Mouse (Mus musculus): Measurements from ENCODE around the gene Sv2c. TPM values are rescaled to one million over a fixed set of nuclear protein-coding genes. Genes with fewer than 3 reads are reported as not detected.

The Sv2c gene
- polyA plus RNA-seq, 1 experiment from 2014 or later: 1.8 TPM

DNA sequence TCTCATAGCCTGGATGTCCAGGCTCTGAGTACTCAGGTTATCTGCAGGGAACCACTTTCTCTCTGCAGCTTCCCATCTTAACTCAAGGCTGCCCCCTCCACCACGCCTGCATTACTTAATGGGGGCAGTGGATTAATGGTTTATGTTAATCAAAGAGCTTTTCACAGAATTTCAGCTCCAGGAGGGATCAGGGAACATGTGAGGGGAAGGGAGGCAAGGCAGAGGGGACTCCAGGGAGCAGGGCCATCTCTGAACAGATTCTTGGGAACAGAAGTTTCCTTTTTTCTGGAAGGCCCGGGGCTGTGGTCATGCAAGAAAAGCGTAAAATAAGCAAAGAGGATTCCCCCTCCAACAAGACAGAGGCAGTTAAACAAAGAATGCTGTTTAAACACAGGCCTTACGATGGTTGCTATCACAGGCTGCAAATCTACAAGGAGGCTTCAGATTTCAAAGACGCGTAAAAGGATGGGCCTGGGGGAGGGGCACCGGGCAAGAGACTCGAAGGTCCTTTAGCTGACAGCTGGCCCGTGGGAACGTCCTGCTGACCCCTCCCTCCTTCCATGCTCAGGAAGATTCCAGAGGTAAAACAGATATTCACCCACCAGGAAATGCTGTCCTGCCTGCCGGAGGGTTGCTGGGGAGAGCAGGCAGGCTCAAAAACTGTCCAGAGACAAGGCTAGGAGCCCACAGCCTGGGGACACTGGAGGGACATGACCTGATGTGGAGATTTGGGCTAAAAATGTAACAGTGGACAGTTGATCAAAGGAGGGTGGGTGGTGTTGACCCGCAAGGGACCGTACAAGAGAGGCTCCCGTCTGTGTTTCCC, 172.5 kb downstream of the Sv2c start:
- Histone ChIP-seq H3K4me2 (ENCODE audit: low read length) (no peak overlapping the region), H3K4me3 (ENCODE audit: low read depth, low read length) (no peak overlapping the region), H3K27ac (ENCODE audit: low read depth, low read length) (no peak overlapping the region), H3K9me3 (replicated peaks; ENCODE audit: control insufficient read depth, low read length) (no peaks in the 10 kb centered on the region), H3K4me1 (ENCODE audit: control insufficient read depth, insufficient read depth, low read length) (peaks cover 15% of the 10 kb centered on the region), H3K36me3 (ENCODE audit: control insufficient read depth, insufficient read depth, low read length) (no peaks in the 10 kb centered on the region), H3K9ac (ENCODE audit: low read length) (0 out of 2 replicates have a peak overlapping the region, but pooled peaks have one; percentile 13), H3K27me3 (replicated peaks; ENCODE audit: control insufficient read depth, insufficient read depth, low read length) (no peaks in the 10 kb centered on the region; the same call in 1 of the 2 replicates)
- WGBS: 6% methylated on average over 14 of the region's 14 CpGs
- ATAC-seq: 0 out of 2 replicates have a peak, but pooled peaks have one; percentile 8
- peak; percentile 14 for DNase-seq (ENCODE audit: low spot score)

DNA sequence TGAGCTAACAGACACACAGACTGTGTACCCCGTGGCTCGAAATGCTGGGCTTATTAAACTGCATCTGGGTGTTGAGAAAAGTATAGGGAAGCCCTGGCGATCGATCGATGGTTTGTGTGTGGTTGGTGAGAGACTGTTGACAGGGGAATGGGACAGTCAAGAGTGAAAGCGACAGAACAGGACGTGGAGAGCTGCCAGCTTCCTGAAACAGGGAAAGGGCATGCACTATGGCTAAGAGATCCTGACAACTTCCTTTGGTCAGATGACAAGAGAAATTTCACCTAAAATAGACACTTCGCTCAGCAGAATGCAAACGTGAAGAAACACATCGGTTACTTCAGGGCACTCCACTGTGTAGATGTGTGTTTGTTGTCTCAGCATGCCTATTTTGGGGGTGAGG, 175.2 kb downstream of the Sv2c start:
- H3K9me3 ChIP-seq (replicated peaks; ENCODE audit: control insufficient read depth, low read length): no peaks in the 10 kb centered on the region
- no peak overlapping the region for H3K4me2 ChIP-seq (ENCODE audit: low read length)
- 87% methylated on average over 10 of the region's 10 CpGs for WGBS
- no peak overlapping the region for H3K27ac ChIP-seq (ENCODE audit: low read depth, low read length)
- no peak for ATAC-seq
- H3K27me3 ChIP-seq (replicated peaks; ENCODE audit: control insufficient read depth, insufficient read depth, low read length): no peaks in the 10 kb centered on the region; the same call in 1 of the 2 replicates
- no peak for DNase-seq (ENCODE audit: low spot score)
- no peak overlapping the region for H3K4me3 ChIP-seq (ENCODE audit: low read depth, low read length)
- H3K4me1 ChIP-seq (ENCODE audit: control insufficient read depth, insufficient read depth, low read length): peaks cover 15% of the 10 kb centered on the region
- no peaks in the 10 kb centered on the region for H3K36me3 ChIP-seq (ENCODE audit: control insufficient read depth, insufficient read depth, low read length)
- no peak overlapping the region for H3K9ac ChIP-seq (ENCODE audit: low read length)

DNA sequence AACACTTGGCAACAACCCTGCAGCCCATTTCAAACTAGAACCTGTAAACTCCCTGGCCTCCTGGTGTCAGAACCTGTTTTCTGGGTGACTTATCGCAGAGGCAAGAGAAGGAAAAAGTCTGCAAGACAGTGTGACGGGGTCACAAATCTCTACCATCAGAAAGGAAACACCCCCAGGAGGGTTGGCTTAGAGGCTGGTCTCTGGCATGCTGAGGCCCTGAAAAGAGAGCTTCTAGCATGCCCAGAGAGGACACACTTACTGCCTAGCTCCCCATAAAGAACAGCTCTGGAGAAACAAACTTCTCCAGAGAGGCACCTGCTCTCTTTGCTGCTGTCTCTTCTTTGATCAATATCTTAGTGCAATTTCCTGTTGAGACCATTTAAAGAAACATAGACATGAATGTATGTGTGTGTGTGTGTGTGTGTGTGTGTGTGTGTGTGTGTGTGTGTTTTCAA, 176.0 kb downstream of the Sv2c start:
- Histone ChIP-seq H3K36me3 (ENCODE audit: control insufficient read depth, insufficient read depth, low read length) (no peaks in the 10 kb centered on the region), H3K9ac (ENCODE audit: low read length) (no peak overlapping the region), H3K27me3 (replicated peaks; ENCODE audit: control insufficient read depth, insufficient read depth, low read length) (no peaks in the 10 kb centered on the region), H3K4me3 (ENCODE audit: low read depth, low read length) (no peak overlapping the region), H3K27ac (ENCODE audit: low read depth, low read length) (no peak overlapping the region), H3K4me1 (ENCODE audit: control insufficient read depth, insufficient read depth, low read length) (peaks cover 14% of the 10 kb centered on the region), H3K4me2 (ENCODE audit: low read length) (no peak overlapping the region), H3K9me3 (replicated peaks; ENCODE audit: control insufficient read depth, low read length) (no peaks in the 10 kb centered on the region)
- ATAC-seq (no peak), DNase-seq (ENCODE audit: low spot score) (no peak)
- 79% methylated on average over 2 of the region's 2 CpGs for WGBS

DNA sequence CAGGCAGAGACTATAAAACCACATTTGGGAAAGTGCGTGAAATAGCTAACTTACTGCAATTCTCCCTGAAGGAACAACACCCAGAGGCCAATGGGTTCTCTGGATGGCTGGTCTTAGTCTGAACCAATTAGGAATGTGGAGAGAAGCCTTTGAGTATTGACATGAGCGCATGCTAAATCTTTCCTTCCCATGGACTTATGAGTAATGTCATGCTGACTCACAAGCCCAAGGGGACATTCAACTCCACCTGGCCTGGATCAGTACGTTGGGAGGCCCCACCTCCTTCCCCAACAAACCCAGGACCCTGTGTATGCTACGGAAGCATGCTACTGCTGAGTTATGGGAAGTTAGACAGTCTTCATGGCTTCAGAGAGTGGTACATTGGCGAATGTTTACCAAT, 177.2 kb downstream of the Sv2c start:
- H3K4me2 ChIP-seq (ENCODE audit: low read length): no peak overlapping the region
- H3K27me3 ChIP-seq (replicated peaks; ENCODE audit: control insufficient read depth, insufficient read depth, low read length): no peaks in the 10 kb centered on the region
- no peak overlapping the region for H3K4me3 ChIP-seq (ENCODE audit: low read depth, low read length)
- no peak for ATAC-seq
- no peaks in the 10 kb centered on the region for H3K36me3 ChIP-seq (ENCODE audit: control insufficient read depth, insufficient read depth, low read length)
- no peak for DNase-seq (ENCODE audit: low spot score)
- H3K9ac ChIP-seq (ENCODE audit: low read length): no peak overlapping the region
- WGBS: 89% methylated on average over 5 of the region's 5 CpGs
- H3K27ac ChIP-seq (ENCODE audit: low read depth, low read length): no peak overlapping the region
- no peaks in the 10 kb centered on the region for H3K9me3 ChIP-seq (replicated peaks; ENCODE audit: control insufficient read depth, low read length)
- peaks cover 8% of the 10 kb centered on the region for H3K4me1 ChIP-seq (ENCODE audit: control insufficient read depth, insufficient read depth, low read length)

DNA sequence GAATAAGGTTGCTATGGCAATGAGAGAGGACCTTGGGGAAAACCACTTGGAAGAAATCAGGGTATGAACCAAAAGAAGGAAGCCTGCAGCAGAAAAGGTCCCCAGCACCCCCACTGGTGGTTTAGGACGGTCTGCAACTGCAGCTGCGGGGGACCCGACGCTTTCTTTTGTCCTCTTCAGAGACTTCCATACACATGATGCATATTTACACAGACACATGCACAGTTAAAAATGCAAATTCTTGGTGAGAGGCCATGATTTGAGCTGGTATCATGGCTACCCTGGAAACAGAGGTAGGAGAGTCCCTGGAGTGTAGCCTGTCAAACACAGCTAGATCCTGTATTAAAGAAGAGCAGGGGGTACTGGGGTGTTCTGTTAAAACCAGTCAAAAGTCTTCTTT, 178.7 kb downstream of the Sv2c start:
- Histone ChIP-seq H3K27me3 (replicated peaks; ENCODE audit: control insufficient read depth, insufficient read depth, low read length) (no peaks in the 10 kb centered on the region), H3K9me3 (replicated peaks; ENCODE audit: control insufficient read depth, low read length) (no peaks in the 10 kb centered on the region), H3K4me2 (ENCODE audit: low read length) (no peak overlapping the region), H3K4me3 (ENCODE audit: low read depth, low read length) (no peak overlapping the region), H3K9ac (ENCODE audit: low read length) (no peak overlapping the region), H3K36me3 (ENCODE audit: control insufficient read depth, insufficient read depth, low read length) (no peaks in the 10 kb centered on the region), H3K4me1 (ENCODE audit: control insufficient read depth, insufficient read depth, low read length) (0 out of 2 replicates have a peak, but pooled peaks cover 3% of the 10 kb centered on the region), H3K27ac (ENCODE audit: low read depth, low read length) (no peak overlapping the region)
- peak; percentile 32; the same call in 1 of the 2 replicates for ATAC-seq
- DNase-seq (ENCODE audit: low spot score): peak; percentile 17
- WGBS: 37% methylated on average over 4 of the region's 4 CpGs

DNA sequence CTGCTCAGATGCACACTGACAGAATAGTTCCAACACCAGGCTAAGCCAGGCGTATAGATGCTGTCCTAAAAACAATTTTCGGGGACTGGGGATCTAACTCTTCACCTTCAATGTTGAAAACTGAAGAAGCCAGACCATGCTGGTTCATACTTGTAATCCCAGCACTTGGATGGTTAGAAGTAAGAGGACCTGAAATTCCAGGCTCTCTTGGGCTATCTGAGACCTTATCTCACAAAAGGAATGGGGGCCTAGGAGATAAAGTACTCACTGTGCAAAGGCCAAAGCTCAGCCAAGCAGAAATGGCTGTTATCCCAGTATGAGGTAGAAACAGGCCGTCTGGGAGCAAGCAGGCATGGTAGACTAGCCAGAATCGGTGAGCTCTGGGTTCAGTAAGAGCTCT, 180.1 kb downstream of the Sv2c start:
- Histone ChIP-seq H3K4me2 (ENCODE audit: low read length) (no peak overlapping the region), H3K27me3 (replicated peaks; ENCODE audit: control insufficient read depth, insufficient read depth, low read length) (no peaks in the 10 kb centered on the region), H3K9ac (ENCODE audit: low read length) (no peak overlapping the region), H3K27ac (ENCODE audit: low read depth, low read length) (no peak overlapping the region), H3K9me3 (replicated peaks; ENCODE audit: control insufficient read depth, low read length) (no peaks in the 10 kb centered on the region), H3K4me1 (ENCODE audit: control insufficient read depth, insufficient read depth, low read length) (0 out of 2 replicates have a peak, but pooled peaks cover 3% of the 10 kb centered on the region), H3K36me3 (ENCODE audit: control insufficient read depth, insufficient read depth, low read length) (no peaks in the 10 kb centered on the region), H3K4me3 (ENCODE audit: low read depth, low read length) (no peak overlapping the region)
- no peak for ATAC-seq
- 79% methylated on average over 4 of the region's 4 CpGs for WGBS
- no peak for DNase-seq (ENCODE audit: low spot score)

DNA sequence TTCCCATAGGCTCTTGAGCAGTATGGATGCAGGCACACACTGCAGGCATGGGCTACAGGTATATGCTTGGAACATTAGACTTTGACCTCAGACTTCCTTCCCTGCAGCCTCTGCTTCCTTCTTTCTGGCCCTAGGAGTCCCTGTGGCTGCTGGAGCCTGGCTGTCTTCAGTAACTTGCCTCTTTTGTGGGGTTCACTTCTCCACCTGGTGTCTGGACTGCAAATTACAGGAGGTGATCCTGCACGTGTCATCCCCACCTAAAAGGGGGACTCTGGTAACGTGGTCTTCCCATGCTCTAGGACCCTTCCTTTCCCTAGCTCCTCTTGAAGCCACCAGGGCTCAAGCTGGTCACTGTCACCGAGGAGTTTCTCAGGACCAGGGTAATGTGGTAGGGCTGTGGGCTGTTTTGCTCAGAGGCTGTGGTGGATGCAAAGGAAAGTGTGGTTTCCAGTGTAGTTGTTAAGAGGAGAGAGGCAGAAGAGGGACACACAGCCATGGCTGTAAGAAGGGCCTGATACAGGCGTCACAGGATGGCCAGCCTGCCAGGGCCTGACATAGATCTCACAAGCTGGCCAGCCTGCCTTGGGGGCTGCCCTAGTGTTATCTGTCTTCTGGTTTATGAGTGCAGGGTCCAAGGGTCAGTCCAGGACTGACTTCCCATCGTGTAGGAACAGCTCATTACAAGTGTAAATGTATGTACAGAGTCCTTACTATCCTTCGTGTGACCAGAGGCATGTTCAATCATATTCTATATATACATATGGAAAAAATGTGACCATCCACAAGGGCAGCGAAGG, 181.1 kb downstream of the Sv2c start:
- Histone ChIP-seq H3K4me2 (ENCODE audit: low read length) (no peak overlapping the region), H3K4me1 (ENCODE audit: control insufficient read depth, insufficient read depth, low read length) (0 out of 2 replicates have a peak, but pooled peaks cover 3% of the 10 kb centered on the region), H3K27me3 (replicated peaks; ENCODE audit: control insufficient read depth, insufficient read depth, low read length) (no peaks in the 10 kb centered on the region), H3K9ac (ENCODE audit: low read length) (no peak overlapping the region), H3K4me3 (ENCODE audit: low read depth, low read length) (no peak overlapping the region), H3K27ac (ENCODE audit: low read depth, low read length) (no peak overlapping the region), H3K9me3 (replicated peaks; ENCODE audit: control insufficient read depth, low read length) (no peaks in the 10 kb centered on the region), H3K36me3 (ENCODE audit: control insufficient read depth, insufficient read depth, low read length) (no peaks in the 10 kb centered on the region)
- 61% methylated on average over 7 of the region's 7 CpGs for WGBS
- ATAC-seq (0 out of 2 replicates have a peak, but pooled peaks have one; percentile 32), DNase-seq (ENCODE audit: low spot score) (peak; percentile 35)

DNA sequence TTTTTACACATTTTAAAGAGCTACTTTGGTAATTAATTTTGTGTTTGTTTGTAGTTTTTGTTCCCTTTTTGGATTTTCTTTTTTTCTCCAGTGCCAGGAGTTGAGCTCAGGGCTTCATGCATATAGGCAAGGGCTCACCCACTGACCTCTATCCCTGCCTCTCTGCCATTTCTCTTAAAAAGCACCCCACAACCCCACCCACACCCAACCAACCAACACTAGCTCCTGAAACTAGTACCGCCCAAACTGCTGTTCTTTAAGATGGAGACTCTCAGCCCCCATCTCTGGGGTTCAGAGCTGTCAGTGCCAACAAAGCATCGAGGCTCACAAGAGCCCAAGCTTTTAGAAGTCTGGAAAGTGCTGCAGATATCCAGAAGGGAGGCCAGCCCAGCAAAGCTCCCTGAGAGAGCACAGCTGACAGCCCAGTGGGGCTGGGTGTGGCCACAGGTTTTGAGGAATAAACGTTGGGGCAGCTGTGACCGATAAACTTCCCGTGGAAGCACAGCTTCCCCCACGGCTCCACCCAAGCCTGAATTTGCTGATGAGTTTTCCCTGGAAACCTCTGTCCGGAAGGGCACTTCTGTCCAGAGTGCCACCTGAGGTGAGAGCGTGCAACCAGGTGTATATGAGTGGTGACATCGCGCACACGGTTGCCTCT, 181.8 kb downstream of the Sv2c start:
- no peaks in the 10 kb centered on the region for H3K36me3 ChIP-seq (ENCODE audit: control insufficient read depth, insufficient read depth, low read length)
- H3K27me3 ChIP-seq (replicated peaks; ENCODE audit: control insufficient read depth, insufficient read depth, low read length): no peaks in the 10 kb centered on the region
- WGBS: 89% methylated on average over 11 of the region's 11 CpGs
- H3K9ac ChIP-seq (ENCODE audit: low read length): no peak overlapping the region
- no peak overlapping the region for H3K4me3 ChIP-seq (ENCODE audit: low read depth, low read length)
- no peak overlapping the region for H3K27ac ChIP-seq (ENCODE audit: low read depth, low read length)
- H3K9me3 ChIP-seq (replicated peaks; ENCODE audit: control insufficient read depth, low read length): no peaks in the 10 kb centered on the region
- no peak overlapping the region for H3K4me2 ChIP-seq (ENCODE audit: low read length)
- H3K4me1 ChIP-seq (ENCODE audit: control insufficient read depth, insufficient read depth, low read length): 0 out of 2 replicates have a peak, but pooled peaks cover 3% of the 10 kb centered on the region
- DNase-seq (ENCODE audit: low spot score): no peak
- ATAC-seq: no peak

All from forebrain, embryonic 14.5 days (tissue).